Mouse (Mus musculus) CD4-positive, CD25-positive, alpha-beta regulatory T cell, adult 4 months (primary cell): ENCODE results near the gene Olfr1413. TPM values are rescaled to one million over a fixed set of nuclear protein-coding genes. Genes with fewer than 3 reads are reported as not detected.

Experiments used
- ATAC-seq: one replicate; pipeline ENCODE4 v1.8.0; 2017
- polyA plus RNA-seq, 2 experiments: library from polyadenylated mRNA; unstranded; fragments of 100-300 nt; shearing (Covaris generic); gene quantifications; one replicate each; pipeline ENCODE4 v1.2.1; 2017

Olfr1413 gene
- polyA plus RNA-seq = not detected

DNA sequence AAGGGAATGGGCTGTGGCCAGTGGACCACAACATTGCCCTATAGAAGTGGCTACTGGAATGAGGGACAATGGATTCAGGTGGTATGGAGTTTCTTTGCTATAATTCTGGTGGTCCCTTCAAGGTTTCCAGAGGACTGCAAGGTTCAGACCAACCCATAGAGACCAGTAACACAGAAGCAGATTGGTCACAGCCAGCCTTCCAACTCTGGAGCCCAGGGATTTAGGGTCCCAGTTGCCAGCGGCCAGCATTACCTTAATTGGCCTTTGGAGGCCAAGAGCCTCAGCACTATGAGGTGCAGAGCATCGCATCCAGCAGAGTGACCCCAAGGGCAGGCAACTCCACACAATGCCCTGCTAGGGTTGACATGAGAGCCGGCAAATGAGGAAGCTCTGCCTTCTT lies at the start of gene Olfr1413:
Gene Olfr1413 (plus strand): TSS at position 301 of the 400 bp plus-strand sequence.
- ATAC-seq = no peak

- ATAC-seq = no peak
Observed at GRCm38 (mm10) chr1:92521376-92521775, 49.7 kb upstream of the Olfr1413 start.

DNA sequence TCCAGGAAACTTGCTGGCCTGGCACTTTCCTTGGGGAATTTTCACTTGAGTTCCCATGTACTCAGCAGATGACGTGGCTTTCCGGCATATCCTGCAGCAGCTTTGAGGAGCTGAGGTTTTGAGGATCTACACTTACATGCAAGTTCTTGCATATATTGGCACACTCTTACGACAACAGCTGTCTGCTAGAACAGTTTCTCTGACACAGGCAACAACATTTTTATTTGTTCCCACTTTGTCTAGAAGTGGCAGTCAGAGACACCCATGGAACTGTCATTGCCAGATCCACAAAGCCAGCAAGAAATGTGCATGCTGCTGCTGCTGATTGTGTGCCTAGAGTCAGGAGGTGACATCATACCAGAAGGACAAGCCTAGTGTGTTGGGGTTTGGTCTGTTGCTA lies 47.4 kb upstream of the Olfr1413 start:
- ATAC-seq = no peak

DNA sequence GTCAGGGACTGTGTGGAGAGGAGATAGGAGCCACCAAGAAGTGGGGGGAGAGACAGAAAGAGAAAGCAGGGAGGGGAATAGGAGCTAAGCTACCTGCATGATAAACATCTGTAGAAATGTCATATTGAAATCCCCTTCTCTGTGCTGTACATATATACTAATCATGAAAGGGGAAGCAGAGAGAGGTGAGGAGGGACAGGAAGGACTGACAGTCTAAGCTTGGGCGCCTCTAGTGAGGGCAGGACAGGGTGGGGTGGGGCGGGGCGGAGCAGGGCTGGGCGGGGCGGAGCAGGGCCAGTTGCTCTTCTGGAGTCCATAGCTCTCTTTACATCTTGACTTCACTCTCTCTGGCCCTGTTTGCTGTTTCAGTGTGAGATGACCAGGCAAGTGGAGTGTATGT lies 34.1 kb upstream of the Olfr1413 start:
- ATAC-seq = peak; percentile 37

DNA sequence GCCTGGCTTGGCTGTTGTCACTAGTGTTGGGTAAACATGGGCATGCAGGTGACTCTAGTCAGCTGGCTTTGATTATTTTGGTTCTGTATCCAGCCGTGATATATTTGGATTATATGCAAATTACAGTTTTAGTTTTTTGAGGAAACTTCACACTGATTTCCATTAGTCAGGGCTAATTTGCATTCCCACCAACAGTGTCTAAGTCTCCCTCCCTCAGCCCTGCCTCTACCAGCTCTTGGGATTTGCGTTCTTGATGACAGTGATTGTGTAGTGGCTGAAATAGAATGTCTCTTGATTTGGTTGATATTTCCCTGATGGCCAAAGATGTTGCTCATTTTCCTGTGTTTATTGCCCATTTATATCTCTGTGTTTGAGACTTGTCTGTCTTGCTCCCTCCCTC lies 32.1 kb upstream of the Olfr1413 start:
- ATAC-seq = no peak

- ATAC-seq = no peak
Observed at GRCm38 (mm10) chr1:92545929-92546328, 25.2 kb upstream of the Olfr1413 start.

GRCm38 (mm10) chr1:92585479-92585878 lies 14.4 kb downstream of the Olfr1413 start, which contains the start of gene Olfr1412:
TSS of gene Olfr1412 (plus strand) at chr1:92585779.
- ATAC-seq = no peak

- no peak for ATAC-seq
Observed at GRCm38 (mm10) chr1:92594111-92594510, 23.0 kb downstream of the Olfr1413 start, which contains the start of gene Olfr1411. TSS of gene Olfr1411 (plus strand) at chr1:92594411.

- no peak for ATAC-seq
Observed at GRCm38 (mm10) chr1:92596019-92596418, 24.9 kb downstream of the Olfr1413 start.

DNA sequence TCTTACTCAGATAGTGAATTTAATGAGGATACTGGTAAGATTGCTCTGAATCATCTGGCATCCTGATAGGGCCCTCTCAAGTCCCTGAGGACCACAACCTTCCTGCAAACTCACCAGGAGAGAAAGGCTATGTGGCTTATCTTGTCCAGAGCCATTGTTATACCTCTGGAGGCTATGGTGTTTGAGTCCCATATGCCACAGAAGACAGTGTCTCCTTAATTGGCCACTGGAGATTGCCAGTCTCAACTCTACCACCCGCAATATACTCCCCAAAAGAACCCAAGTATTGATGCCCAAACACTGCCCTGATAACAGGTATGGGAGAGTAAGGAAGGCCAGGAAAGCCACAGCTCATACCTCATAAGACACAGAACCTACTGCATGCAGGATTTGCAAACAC lies 34.4 kb downstream of the Olfr1413 start, which contains the start of gene Olfr1410:
Gene Olfr1410 (plus strand): TSS at position 301 of the 400 bp plus-strand sequence.
- no peak for ATAC-seq

- ATAC-seq = no peak
Observed at GRCm38 (mm10) chr1:92607711-92608110, 36.6 kb downstream of the Olfr1413 start.

- peak; percentile 57 for ATAC-seq
Observed at GRCm38 (mm10) chr1:92611008-92611407, 39.9 kb downstream of the Olfr1413 start.

DNA sequence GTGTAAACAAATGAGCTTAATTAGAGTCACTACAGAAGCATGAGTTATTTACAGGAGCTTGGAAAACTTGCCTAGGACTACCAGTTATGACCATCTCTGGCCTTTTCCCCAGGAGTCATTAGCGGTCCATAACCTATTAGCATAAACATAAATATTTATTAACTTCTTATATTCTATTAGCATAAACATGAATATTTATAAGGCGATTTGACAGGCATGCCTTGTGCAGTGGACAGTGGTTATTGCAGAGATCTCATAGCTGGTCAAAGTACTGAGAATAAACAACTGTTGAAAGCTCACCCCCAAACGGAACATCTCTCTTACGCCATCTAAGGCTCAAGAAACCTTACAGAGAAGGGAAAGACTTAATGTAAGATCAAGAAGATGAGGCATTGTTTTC lies 42.1 kb downstream of the Olfr1413 start:
- ATAC-seq = no peak

GRCm38 (mm10) chr1:92614516-92614915 lies 43.4 kb downstream of the Olfr1413 start:
- ATAC-seq = no peak

DNA sequence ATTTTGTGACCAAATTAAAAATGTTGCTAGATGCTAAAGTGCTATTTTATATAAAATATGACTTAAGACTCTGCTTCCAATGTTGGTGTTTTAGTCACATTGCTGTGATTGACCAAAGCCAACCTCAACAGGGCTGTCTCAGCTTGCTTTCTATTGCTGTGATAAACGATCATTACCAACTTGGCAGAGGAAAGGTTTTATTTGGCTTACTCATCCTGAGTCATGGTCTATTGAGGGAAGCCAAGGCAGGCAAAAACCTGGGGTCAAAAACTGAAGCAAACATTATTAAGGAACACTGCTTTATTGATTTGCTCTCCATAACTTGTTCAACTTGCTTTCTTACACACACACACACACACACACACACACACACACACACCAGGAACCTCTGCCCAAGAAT lies 44.9 kb downstream of the Olfr1413 start:
- ATAC-seq = no peak

DNA sequence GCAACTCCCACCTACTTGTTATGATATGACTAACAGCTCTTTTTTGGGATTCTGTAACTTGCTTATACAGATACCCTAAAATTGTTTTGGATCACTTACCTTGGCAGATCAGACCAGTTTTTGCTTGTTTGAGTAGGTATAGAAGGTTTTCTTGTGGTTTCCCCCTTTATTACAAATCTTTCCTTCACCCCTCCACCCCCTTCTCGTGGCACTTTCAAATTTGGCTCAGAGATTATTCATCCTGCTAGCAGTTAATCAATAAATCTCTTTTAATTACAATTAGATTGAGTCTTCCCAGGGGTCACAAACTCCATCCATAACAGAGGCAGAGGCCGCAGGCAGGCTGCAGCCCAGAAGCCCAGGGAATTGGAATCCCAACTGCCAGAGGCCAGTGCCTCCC lies 46.4 kb downstream of the Olfr1413 start, which contains the start of gene Olfr12:
Gene Olfr12 (plus strand): TSS at position 301 of the 400 bp plus-strand sequence.
- no peak for ATAC-seq

DNA sequence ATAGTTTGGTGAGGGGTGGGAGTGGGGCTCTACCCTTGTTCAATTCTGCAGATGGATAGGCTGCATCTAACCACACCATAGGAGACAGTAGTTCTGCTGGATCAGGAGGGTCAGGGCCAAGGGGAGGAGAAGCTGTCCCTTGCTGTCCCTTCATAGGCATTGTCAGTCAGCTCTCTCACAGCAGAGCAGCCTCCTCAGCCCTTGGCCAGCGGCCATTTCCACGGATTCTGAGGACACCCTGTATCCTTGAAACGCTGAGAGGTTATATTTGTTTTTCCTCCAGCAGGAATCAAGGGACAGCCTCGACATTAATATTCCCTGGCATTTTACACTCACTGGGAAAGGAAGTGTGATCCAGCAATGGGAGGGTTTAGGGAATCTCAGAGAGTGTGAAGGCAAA lies 47.2 kb downstream of the Olfr1413 start:
- ATAC-seq = no peak

Other genes starting within 250 kb of the Olfr1413 start
- gene Ndufa10, start 97.5 kb upstream of the Olfr1413 start, polyA plus RNA-seq = 100 to 1,000 TPM; 174 to 195 TPM
- not detected for gene Olfr1416, start 86.2 kb upstream of the Olfr1413 start, polyA plus RNA-seq
- not detected for gene Olfr1415, start 75.2 kb upstream of the Olfr1413 start, polyA plus RNA-seq
- gene Olfr1414, start 52.7 kb upstream of the Olfr1413 start, polyA plus RNA-seq = not detected
- gene Olfr1412, start 14.5 kb downstream of the Olfr1413 start, polyA plus RNA-seq = not detected
- gene Olfr1411, start 23.1 kb downstream of the Olfr1413 start, polyA plus RNA-seq = not detected
- not detected for gene Olfr1410, start 34.5 kb downstream of the Olfr1413 start, polyA plus RNA-seq
- gene Olfr12, start 46.5 kb downstream of the Olfr1413 start, polyA plus RNA-seq = not detected
- gene Cops9, start 70.7 kb downstream of the Olfr1413 start, polyA plus RNA-seq = 100 to 1,000 TPM; 161 to 251 TPM
- 1 to 10 TPM in 1 of 2 experiments, under 1 TPM in 1; 0.94 to 1.8 TPM for gene Otos, start 77.5 kb downstream of the Olfr1413 start, polyA plus RNA-seq